Mouse (Mus musculus) embryonic facial prominence, embryonic 15.5 days (tissue): ENCODE measurements around the gene Lsm7. TPM values are rescaled to one million over a fixed set of nuclear protein-coding genes. Genes with fewer than 3 reads are reported as not detected.
A peak's percentile ranks its signal among the peaks of the same experiment; 100 is the strongest.

Experiments used
- ATAC-seq: fragments of 200-750 bp; cut with Nextera tagmentation; 2 replicates; pipeline ENCODE4 v1.8.0; 2017; ENCODE audit warnings: low read depth, moderate TSS enrichment; ENCODE audit not compliant: insufficient number of reproducible peaks, low FRiP score, low TSS enrichment
- H3K27ac ChIP-seq: fragments of 300-500 bp; sonication (generic); replicated peaks from 2 replicates; pipeline ENCODE4 v1.5.1; 2015; ENCODE audit warnings: mild to moderate bottlenecking, inconsistent platforms
- H3K27me3 ChIP-seq: fragments of 300-500 bp; sonication (generic); 2 replicates; pipeline ENCODE4 v1.6.1; 2015; ENCODE audit warnings: inconsistent platforms
- H3K36me3 ChIP-seq: fragments of 300-500 bp; sonication (generic); 2 replicates; pipeline ENCODE4 v1.6.1; 2015; ENCODE audit warnings: mild to moderate bottlenecking, inconsistent platforms
- H3K4me1 ChIP-seq: fragments of 300-500 bp; sonication (generic); 2 replicates; pipeline ENCODE4 v1.6.1; 2015; ENCODE audit warnings: inconsistent platforms
- H3K4me2 ChIP-seq: fragments of 300-500 bp; sonication (generic); replicated peaks from 2 replicates; pipeline ENCODE4 v1.6.1; 2015; ENCODE audit warnings: mild to moderate bottlenecking, inconsistent platforms
- H3K4me3 ChIP-seq: fragments of 300-500 bp; sonication (generic); replicated peaks from 2 replicates; pipeline ENCODE4 v1.5.1; 2015; ENCODE audit warnings: mild to moderate bottlenecking, inconsistent platforms
- H3K9ac ChIP-seq: fragments of 300-500 bp; sonication (generic); 2 replicates; pipeline ENCODE4 v1.6.1; 2015; ENCODE audit warnings: inconsistent platforms
- H3K9me3 ChIP-seq: fragments of 300-500 bp; sonication (generic); replicated peaks from 2 replicates; pipeline ENCODE4 v1.6.1; 2016; ENCODE audit warnings: inconsistent platforms
- WGBS: fragments of 180-500 bp; shearing (Covaris S2); methylation state at CpG from one replicate; pipeline ENCODE4 v1.1.7; 2015; 5-methylcytosine and 5-hydroxymethylcytosine counted together
- polyA plus RNA-seq: library from polyadenylated mRNA; unstranded; fragments of >200 nt; fragmentation: Nextera tagmentation; extraction: Ambion mirVana; gene quantifications from 2 replicates; pipeline ENCODE4 v1.2.1, GENCODE M21; 2015

Gene Lsm7
- polyA plus RNA-seq, 1 experiment from 2014 or later, result 252 TPM

DNA sequence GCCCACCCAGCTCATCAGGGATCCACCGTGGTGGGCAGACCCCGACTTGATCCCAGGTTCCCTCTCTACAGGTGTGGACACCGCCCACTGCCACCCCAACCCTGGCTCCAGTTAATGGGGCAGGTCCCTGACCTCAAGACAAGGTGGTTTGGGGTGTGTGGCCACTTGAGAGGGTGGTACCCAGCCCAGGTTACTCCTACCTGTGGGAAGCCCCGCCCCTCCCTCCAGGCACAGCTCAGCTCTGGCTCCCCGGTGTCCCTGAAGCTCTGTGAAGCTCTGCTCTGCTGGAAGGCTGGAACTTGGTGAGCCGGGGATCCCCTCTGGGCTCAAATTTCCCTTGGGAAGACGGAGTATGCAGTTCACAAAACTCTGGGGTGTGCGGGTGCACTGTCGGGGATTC is 16.6 kb upstream of the Lsm7 start, which contains the start of gene Tmprss9:
Tmprss9 (plus strand) TSS at position 268 of the 400 bp plus-strand sequence.
- Histone ChIP-seq H3K4me1 (peaks cover 5% of the 10 kb centered on the region), H3K27me3 (no peaks in the 10 kb centered on the region; the same call in 1 of the 2 replicates), H3K27ac (no peak within 1 kb of the TSS), H3K9ac (no peak within 1 kb of the TSS), H3K9me3 (no peaks in the 10 kb centered on the region), H3K36me3 (peaks cover 25% of the 10 kb centered on the region), H3K4me2 (no peak within 1 kb of the TSS), H3K4me3 (no peak within 1 kb of the TSS)
- 27% methylated on average over 9 of the region's 9 CpGs for WGBS
- ATAC-seq, result no peak

DNA sequence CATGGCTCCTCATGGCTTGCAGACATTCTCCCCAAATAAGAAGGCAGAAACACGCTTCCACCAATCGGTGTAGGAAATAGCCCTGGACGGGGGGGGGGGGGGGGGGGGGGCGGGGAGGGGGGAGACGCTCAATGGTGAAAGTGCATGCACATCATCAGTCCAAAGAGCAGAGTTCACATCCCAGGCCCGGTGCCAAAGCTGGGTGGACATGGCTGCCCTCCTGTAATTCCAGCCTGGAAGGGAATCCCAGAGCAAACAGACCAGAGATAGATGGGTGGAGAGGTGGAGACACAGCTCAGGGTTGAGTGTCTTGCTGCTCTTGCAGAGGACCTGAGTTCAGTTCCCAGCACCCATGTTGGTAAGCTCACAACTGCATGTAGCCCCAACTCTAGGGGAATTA is 16.0 kb upstream of the Lsm7 start:
- no peak overlapping the region for H3K27ac ChIP-seq
- H3K9me3 ChIP-seq, result no peaks in the 10 kb centered on the region
- ATAC-seq, result no peak
- peaks cover 31% of the 10 kb centered on the region for H3K36me3 ChIP-seq
- H3K4me3 ChIP-seq, result no peak overlapping the region
- WGBS, result 88% methylated on average over 3 of the region's 6 CpGs
- H3K4me2 ChIP-seq, result no peak overlapping the region
- H3K27me3 ChIP-seq, result no peaks in the 10 kb centered on the region; the same call in 1 of the 2 replicates
- no peaks in the 10 kb centered on the region for H3K4me1 ChIP-seq
- H3K9ac ChIP-seq, result no peak overlapping the region

DNA sequence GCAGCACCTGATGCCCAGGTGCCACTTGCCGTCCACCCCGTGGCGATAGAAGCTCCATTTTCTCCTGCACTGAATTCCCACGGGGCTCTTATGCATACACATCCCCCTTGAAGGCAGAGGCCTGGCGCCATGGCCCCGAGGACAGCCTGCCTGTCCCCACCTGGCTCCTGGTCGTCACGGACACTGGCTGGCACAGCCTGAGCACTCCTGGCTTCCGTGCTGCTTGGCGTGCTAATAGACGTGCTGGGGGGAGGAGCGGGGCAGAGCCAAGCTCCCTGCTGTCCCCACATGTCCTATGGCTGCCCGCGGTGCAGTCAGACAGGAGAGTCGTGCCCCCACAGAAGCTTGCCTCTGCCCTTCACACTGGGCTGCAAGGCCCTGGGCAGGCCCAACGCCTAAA is 9.4 kb upstream of the Lsm7 start:
- H3K4me1 ChIP-seq, result no peaks in the 10 kb centered on the region
- no peak overlapping the region for H3K9ac ChIP-seq
- 88% methylated on average over 16 of the region's 16 CpGs for whole genome bisulfite sequencing
- no peak overlapping the region for H3K4me3 ChIP-seq
- H3K9me3 ChIP-seq, result no peaks in the 10 kb centered on the region
- peaks cover 75% of the 10 kb centered on the region for H3K36me3 ChIP-seq
- H3K27ac ChIP-seq, result no peak overlapping the region
- ATAC-seq, result no peak
- H3K4me2 ChIP-seq, result no peak overlapping the region
- no peaks in the 10 kb centered on the region for H3K27me3 ChIP-seq

DNA sequence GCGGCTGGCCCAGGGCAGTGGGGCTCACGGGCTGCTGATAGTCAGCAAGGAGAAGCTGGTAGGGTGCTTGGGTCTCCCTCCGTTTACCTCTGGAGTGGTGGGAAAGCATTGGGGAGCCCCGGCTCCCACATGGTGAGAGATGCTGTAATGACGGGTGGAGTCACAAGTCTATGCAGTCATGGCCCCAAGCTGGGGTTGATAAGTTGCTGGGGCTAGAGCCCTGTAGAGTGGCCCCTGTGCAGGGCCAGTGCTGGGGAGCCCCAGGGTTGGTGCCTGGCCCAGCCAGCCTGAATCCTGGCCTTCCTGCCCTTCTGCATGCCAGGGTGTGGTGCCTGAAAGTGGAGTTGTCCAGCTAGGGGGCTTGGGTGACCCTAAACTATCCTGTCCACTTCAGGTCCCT is 7.3 kb upstream of the Lsm7 start:
- no peak overlapping the region for H3K4me3 ChIP-seq
- no peak overlapping the region for H3K4me2 ChIP-seq
- 93% methylated on average over 5 of the region's 5 CpGs for WGBS
- ATAC-seq, result no peak
- H3K27me3 ChIP-seq, result no peaks in the 10 kb centered on the region
- H3K27ac ChIP-seq, result no peak overlapping the region
- peaks cover 6% of the 10 kb centered on the region for H3K4me1 ChIP-seq
- no peaks in the 10 kb centered on the region for H3K9me3 ChIP-seq
- no peak overlapping the region; the same call in 1 of the 2 replicates for H3K9ac ChIP-seq
- H3K36me3 ChIP-seq, result peaks cover 57% of the 10 kb centered on the region

DNA sequence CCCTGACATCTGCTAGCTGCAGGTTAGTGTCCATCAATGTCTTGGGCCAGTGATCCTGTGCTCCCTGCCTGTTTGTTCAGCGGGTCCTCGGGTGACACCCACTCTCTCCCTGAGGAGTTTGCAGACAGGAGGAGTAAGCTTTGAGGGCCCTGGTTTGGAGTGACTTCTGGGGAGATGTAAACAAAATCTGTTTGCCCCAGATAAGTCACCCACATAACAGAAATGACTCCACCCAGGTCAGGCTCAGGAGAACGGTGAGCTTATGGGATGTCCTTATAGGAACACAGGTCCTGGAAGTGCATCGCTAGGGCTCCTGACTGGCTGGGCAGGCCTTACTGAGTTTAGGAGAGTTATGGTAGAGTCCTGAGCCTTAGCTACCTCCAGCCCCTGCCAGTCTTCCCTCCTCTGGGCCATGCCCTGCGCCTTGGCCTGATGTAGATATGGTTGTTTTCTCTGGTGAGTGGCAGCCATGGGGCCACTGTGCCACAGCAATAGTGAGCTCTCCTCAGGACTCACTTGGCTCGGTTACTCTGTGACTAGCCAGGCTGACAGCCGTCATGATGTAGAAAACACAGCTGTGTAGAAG is 3.4 kb upstream of the Lsm7 start:
- no peaks in the 10 kb centered on the region for H3K9me3 ChIP-seq
- H3K27ac ChIP-seq, result no peak overlapping the region
- H3K4me3 ChIP-seq, result no peak overlapping the region
- H3K4me1 ChIP-seq, result peaks cover 37% of the 10 kb centered on the region
- 83% methylated on average over 7 of the region's 7 CpGs for WGBS
- H3K27me3 ChIP-seq, result no peaks in the 10 kb centered on the region
- peaks cover 23% of the 10 kb centered on the region for H3K36me3 ChIP-seq
- H3K4me2 ChIP-seq, result no peak overlapping the region
- H3K9ac ChIP-seq, result no peak overlapping the region
- ATAC-seq, result no peak

DNA sequence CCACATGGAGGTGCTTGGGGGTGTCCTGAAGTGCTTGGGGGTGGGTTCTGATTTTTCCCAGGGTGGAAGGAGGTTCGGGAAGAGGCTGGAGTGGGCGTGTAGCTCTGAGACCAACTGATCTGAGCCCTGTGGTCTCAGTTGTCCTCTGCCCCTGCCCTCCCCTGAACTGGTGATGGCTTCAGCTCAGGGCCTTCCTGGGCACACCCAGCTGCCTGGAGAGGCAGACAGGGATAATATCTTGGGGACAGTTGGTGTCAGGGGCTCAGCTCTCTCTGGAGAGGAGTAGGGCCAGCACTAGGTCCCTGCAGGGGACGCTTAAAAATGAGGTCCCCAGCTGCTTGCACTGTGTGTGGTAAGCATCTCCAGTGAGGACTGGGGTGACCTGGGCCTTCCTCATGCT is 2.8 kb upstream of the Lsm7 start:
- peaks cover 23% of the 10 kb centered on the region for H3K36me3 ChIP-seq
- 44% methylated on average over 3 of the region's 3 CpGs for WGBS
- peaks cover 38% of the 10 kb centered on the region for H3K4me1 ChIP-seq
- no peaks in the 10 kb centered on the region for H3K9me3 ChIP-seq
- no peak for ATAC-seq
- no peak overlapping the region for H3K4me3 ChIP-seq
- no peak overlapping the region; the same call in 1 of the 2 replicates for H3K27ac ChIP-seq
- H3K9ac ChIP-seq, result peak overlapping the region; percentile 9; the same call in 1 of the 2 replicates
- no peak overlapping the region for H3K4me2 ChIP-seq
- no peaks in the 10 kb centered on the region for H3K27me3 ChIP-seq

DNA sequence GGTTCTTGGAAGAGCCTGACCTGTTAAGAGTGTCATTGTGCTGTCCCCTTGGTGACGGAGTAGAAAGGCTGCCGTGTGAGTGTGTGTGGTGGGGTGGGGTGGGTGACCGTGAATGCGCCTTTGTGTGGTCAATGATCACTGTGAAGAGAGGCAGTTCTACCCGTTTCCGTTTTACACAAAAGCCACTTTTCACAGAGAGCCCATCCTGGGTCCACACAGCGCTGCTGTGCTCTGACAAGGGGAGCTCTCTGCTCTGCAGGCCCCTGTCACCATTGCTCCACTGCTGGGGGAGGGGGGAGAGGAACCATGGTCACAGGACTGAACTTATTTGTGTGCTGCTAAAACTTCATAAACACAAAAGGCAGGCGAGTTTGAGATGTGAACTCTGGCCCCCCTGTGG is 2.4 kb upstream of the Lsm7 start:
- H3K9me3 ChIP-seq, result no peaks in the 10 kb centered on the region
- H3K4me1 ChIP-seq, result peaks cover 38% of the 10 kb centered on the region
- H3K9ac ChIP-seq, result peak overlapping the region; percentile 9; the same call in 1 of the 2 replicates
- H3K4me2 ChIP-seq, result no peak overlapping the region
- 40% methylated on average over 8 of the region's 8 CpGs for WGBS
- H3K4me3 ChIP-seq, result no peak overlapping the region
- peaks cover 20% of the 10 kb centered on the region for H3K36me3 ChIP-seq
- ATAC-seq, result no peak
- H3K27ac ChIP-seq, result no peak overlapping the region; the same call in 1 of the 2 replicates
- H3K27me3 ChIP-seq, result no peaks in the 10 kb centered on the region

DNA sequence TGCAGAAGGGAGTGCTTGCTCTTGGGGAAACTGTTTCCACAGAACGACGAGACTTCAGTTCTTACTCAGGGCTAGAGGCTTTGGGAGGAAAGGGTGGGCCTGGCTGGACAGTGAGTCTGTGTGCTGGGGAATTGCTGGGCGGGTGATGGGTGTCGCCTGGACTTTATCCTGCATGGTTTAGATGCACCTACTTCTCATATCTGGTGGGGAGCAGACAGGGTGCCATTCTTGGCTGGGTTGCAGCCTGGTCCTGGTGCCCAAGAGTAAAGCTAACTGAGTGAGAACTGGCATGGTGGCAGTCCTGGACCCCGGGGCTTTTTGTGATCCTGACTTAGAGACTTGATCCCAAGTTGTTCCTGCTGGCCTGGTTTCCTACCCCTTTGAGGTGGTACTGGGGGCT is 1.9 kb upstream of the Lsm7 start:
- H3K9ac ChIP-seq, result no peak overlapping the region
- peaks cover 20% of the 10 kb centered on the region for H3K36me3 ChIP-seq
- H3K9me3 ChIP-seq, result no peaks in the 10 kb centered on the region
- peaks cover 38% of the 10 kb centered on the region for H3K4me1 ChIP-seq
- peak overlapping the region; percentile 100; the same call in 1 of the 2 replicates for H3K4me2 ChIP-seq
- H3K27ac ChIP-seq, result peak overlapping the region; percentile 48; the same call in 1 of the 2 replicates
- no peak overlapping the region for H3K4me3 ChIP-seq
- no peak for ATAC-seq
- 63% methylated on average over 5 of the region's 5 CpGs for WGBS
- H3K27me3 ChIP-seq, result no peaks in the 10 kb centered on the region

DNA sequence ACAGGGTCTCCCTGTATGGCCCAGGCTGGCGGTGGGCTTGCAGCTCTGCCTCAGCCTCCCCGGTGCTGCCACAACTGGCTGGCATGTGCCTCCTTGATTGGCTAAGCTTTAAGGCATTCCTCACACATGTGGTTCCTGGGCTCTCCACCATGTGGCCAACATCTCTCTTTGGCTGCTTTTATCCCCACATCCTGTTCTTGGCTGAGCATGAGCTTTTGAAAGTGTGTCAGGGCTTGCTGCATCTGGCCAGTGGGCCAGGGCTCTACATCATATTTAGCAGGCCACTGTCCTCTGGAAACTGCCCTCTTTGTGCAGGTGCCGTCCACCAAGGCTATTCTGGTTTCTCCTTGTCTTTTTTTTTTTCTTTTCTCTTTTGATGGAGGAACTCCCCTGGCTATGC is 1.3 kb upstream of the Lsm7 start:
- H3K9ac ChIP-seq, result peak overlapping the region; percentile 90; the same call in 1 of the 2 replicates
- peak overlapping the region; percentile 96 for H3K4me3 ChIP-seq
- peak overlapping the region; percentile 100 for H3K4me2 ChIP-seq
- peaks cover 38% of the 10 kb centered on the region for H3K4me1 ChIP-seq
- H3K27me3 ChIP-seq, result no peaks in the 10 kb centered on the region
- 34% methylated on average over 3 of the region's 3 CpGs for WGBS
- no peak for ATAC-seq
- peaks cover 20% of the 10 kb centered on the region for H3K36me3 ChIP-seq
- H3K9me3 ChIP-seq, result no peaks in the 10 kb centered on the region
- H3K27ac ChIP-seq, result peak overlapping the region; percentile 48; the same call in 1 of the 2 replicates

DNA sequence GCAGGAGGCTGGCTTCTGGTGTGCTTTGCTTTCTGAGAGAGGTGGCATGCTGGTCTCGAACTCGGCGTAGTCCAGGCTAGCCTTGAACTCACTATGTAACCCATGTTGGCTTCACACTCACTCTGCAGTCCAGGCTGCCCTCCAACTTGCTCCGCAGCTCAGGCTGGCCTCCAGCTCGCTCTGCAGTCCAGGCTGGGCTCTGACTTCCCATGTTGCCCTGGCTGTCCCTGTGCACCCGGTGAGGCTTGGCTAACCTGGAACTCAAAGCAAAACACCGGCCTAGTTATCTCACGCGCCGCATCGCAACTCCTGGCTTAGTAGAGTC is 702 bp upstream of the Lsm7 start:
- Histone ChIP-seq H3K27me3 (no peaks in the 10 kb centered on the region), H3K36me3 (peaks cover 24% of the 10 kb centered on the region), H3K27ac (peak overlapping the region; percentile 48; the same call in 1 of the 2 replicates), H3K4me3 (peak overlapping the region; percentile 96), H3K4me2 (peak overlapping the region; percentile 100), H3K9me3 (no peaks in the 10 kb centered on the region), H3K9ac (peak overlapping the region; percentile 90), H3K4me1 (peaks cover 38% of the 10 kb centered on the region)
- 13% methylated on average over 11 of the region's 11 CpGs for WGBS
- no peak for ATAC-seq

DNA sequence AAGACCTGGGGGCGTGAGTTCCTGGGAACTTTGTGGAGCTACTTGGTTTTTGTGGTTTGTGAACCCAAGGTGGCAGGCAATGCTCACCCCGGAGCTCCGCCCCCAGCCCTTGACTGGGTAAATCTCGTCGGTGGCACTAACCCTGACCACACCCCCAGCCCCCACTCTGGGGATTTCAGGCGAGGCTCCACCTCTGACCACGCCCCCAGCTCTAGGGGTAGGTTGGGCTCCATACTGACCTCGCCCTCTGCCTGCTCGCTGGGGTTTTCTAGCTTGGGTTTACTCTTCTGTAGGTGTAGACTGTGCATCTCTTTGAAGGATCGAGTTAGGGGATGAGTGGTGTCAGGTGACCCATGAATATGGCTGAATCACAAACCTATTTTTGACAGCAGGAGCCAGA is 6.4 kb downstream of the Lsm7 start:
- Histone ChIP-seq H3K9me3 (no peaks in the 10 kb centered on the region), H3K4me1 (peaks cover 10% of the 10 kb centered on the region), H3K4me2 (no peak overlapping the region), H3K27me3 (peaks cover 20% of the 10 kb centered on the region), H3K27ac (no peak overlapping the region; the same call in 1 of the 2 replicates), H3K4me3 (no peak overlapping the region), H3K9ac (no peak overlapping the region), H3K36me3 (peaks cover 24% of the 10 kb centered on the region)
- no peak; the same call in 1 of the 2 replicates for ATAC-seq
- WGBS, result 16% methylated on average over 10 of the region's 10 CpGs

DNA sequence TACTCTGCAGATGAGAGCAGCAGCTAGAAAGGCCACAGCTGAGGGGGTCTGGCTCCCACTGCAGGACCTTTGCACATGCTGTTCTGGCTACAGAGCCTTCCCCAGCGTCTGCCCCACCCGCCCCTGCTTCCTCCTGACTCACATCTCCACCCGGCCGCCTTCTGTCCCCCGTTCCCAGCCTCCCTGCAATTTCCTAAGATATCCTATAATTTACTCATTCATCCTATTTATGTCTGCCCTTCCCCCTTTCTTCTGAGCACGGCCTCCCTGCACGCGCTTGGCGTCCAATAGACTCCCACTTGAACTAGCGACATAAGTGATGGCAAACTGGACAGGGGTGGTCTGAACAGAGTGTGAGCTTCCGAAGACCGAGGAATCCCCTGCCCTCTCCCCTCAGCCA is 9.3 kb downstream of the Lsm7 start:
- H3K4me1 ChIP-seq, result peaks cover 11% of the 10 kb centered on the region
- no peak overlapping the region for H3K4me3 ChIP-seq
- peaks cover 39% of the 10 kb centered on the region for H3K27me3 ChIP-seq
- WGBS, result 67% methylated on average over 12 of the region's 12 CpGs
- H3K9ac ChIP-seq, result no peak overlapping the region
- H3K4me2 ChIP-seq, result no peak overlapping the region
- no peaks in the 10 kb centered on the region for H3K36me3 ChIP-seq
- no peak overlapping the region for H3K27ac ChIP-seq
- no peaks in the 10 kb centered on the region for H3K9me3 ChIP-seq
- ATAC-seq, result no peak
